Mouse (Mus musculus): ENCODE data around the gene Abcc6. TPM values are rescaled to one million over a fixed set of nuclear protein-coding genes. Genes with fewer than 3 reads are reported as not detected.

Gene Abcc6
- polyA plus RNA-seq, 1 experiment from 2014 or later: 0.23 TPM

GRCm38 (mm10) chr7:46019594-46019993 is 10.5 kb downstream of the Abcc6 start:
- Histone ChIP-seq H3K9ac (0 out of 2 replicates have a peak overlapping the region, but pooled peaks have one; percentile 56), H3K27me3 (no peaks in the 10 kb centered on the region), H3K9me3 (no peaks in the 10 kb centered on the region), H3K4me1 (replicated peaks) (0 out of 2 replicates have a peak, but pooled peaks cover 6% of the 10 kb centered on the region), H3K4me2 (no peak overlapping the region), H3K27ac (no peak overlapping the region), H3K36me3 (no peaks in the 10 kb centered on the region), H3K4me3 (no peak overlapping the region)
- WGBS: 84% methylated on average over 3 of the region's 3 CpGs
- no peak for ATAC-seq (ENCODE audit: low FRiP score)

- ATAC-seq (ENCODE audit: low FRiP score): peak; percentile 60
- WGBS: 17% methylated on average over 9 of the region's 9 CpGs
- Histone ChIP-seq H3K4me3 (no peak overlapping the region), H3K27ac (peak overlapping the region; percentile 60; the same call in 1 of the 2 replicates), H3K4me1 (replicated peaks) (peaks cover 11% of the 10 kb centered on the region), H3K27me3 (peaks cover 2% of the 10 kb centered on the region; the same call in 1 of the 2 replicates), H3K4me2 (no peak overlapping the region), H3K9ac (peak overlapping the region; percentile 53), H3K36me3 (no peaks in the 10 kb centered on the region), H3K9me3 (no peaks in the 10 kb centered on the region)
Observed at GRCm38 (mm10) chr7:46013266-46014010, 16.7 kb downstream of the Abcc6 start.

- ATAC-seq (ENCODE audit: low FRiP score): no peak
Observed at GRCm38 (mm10) chr7:46012121-46012520, 18.0 kb downstream of the Abcc6 start.

GRCm38 (mm10) chr7:46009578-46009977 is 20.5 kb downstream of the Abcc6 start:
- ATAC-seq (ENCODE audit: low FRiP score): peak; percentile 59; the same call in 1 of the 2 replicates
- Histone ChIP-seq H3K4me2 (no peak overlapping the region), H3K4me3 (no peak overlapping the region), H3K27me3 (peaks cover 8% of the 10 kb centered on the region; the same call in 1 of the 2 replicates), H3K4me1 (replicated peaks) (peaks cover 10% of the 10 kb centered on the region), H3K9me3 (no peaks in the 10 kb centered on the region), H3K27ac (no peak overlapping the region), H3K36me3 (no peaks in the 10 kb centered on the region), H3K9ac (no peak overlapping the region)
- 18% methylated on average over 5 of the region's 5 CpGs for WGBS

More at GRCm38 (mm10) chr7:46012121-46012520, 18.0 kb downstream of the Abcc6 start:
- Histone ChIP-seq H3K27ac (0 out of 2 replicates have a peak overlapping the region, but pooled peaks have one; percentile 30), H3K36me3 (no peaks in the 10 kb centered on the region), H3K4me3 (no peak overlapping the region), H3K27me3 (peaks cover 8% of the 10 kb centered on the region; the same call in 1 of the 2 replicates), H3K9me3 (no peaks in the 10 kb centered on the region), H3K9ac (no peak overlapping the region), H3K4me1 (replicated peaks) (peaks cover 10% of the 10 kb centered on the region), H3K4me2 (no peak overlapping the region)

DNA sequence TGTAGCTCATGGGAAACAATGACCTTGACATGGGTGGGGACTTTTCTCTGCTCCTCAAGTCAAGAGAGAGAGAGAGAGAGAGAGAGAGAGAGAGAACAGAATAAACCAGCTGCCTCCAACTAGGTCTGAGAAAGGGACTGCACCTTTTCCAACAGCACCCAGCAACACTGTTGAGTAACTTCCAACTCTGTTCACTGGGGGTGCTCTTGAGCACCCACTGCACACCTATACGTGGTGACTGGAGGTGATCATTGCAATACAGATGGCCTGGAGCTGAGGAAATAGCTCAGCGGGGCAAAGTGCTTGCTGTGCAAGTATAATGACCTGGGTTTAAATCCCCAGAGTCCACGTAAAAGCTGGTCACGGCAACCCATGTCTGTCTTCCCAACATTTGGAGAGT is 27.4 kb downstream of the Abcc6 start:
- H3K27ac ChIP-seq: no peak overlapping the region
- no peaks in the 10 kb centered on the region for H3K4me1 ChIP-seq (replicated peaks)
- H3K9ac ChIP-seq: no peak overlapping the region
- H3K9me3 ChIP-seq: no peaks in the 10 kb centered on the region
- no peaks in the 10 kb centered on the region for H3K36me3 ChIP-seq
- no peak overlapping the region for H3K4me3 ChIP-seq
- H3K4me2 ChIP-seq: no peak overlapping the region
- no peaks in the 10 kb centered on the region for H3K27me3 ChIP-seq
- ATAC-seq (ENCODE audit: low FRiP score): no peak
- 57% methylated on average over 4 of the region's 4 CpGs for WGBS

- no peaks in the 10 kb centered on the region for H3K4me1 ChIP-seq (replicated peaks)
- H3K4me3 ChIP-seq: no peak overlapping the region
- H3K27me3 ChIP-seq: no peaks in the 10 kb centered on the region
- no peak overlapping the region for H3K4me2 ChIP-seq
- 86% methylated on average over 4 of the region's 4 CpGs for WGBS
- no peaks in the 10 kb centered on the region for H3K9me3 ChIP-seq
- H3K27ac ChIP-seq: no peak overlapping the region
- H3K9ac ChIP-seq: no peak overlapping the region
- no peaks in the 10 kb centered on the region for H3K36me3 ChIP-seq
- no peak for ATAC-seq (ENCODE audit: low FRiP score)
Observed at GRCm38 (mm10) chr7:46000577-46000976, 29.5 kb downstream of the Abcc6 start.

GRCm38 (mm10) chr7:45992470-45992869 is 37.6 kb downstream of the Abcc6 start:
- H3K4me3 ChIP-seq: no peak overlapping the region
- 87% methylated on average over 8 of the region's 8 CpGs for WGBS
- H3K36me3 ChIP-seq: no peaks in the 10 kb centered on the region
- peaks cover 4% of the 10 kb centered on the region; the same call in 1 of the 2 replicates for H3K27me3 ChIP-seq
- no peak for ATAC-seq (ENCODE audit: low FRiP score)
- H3K4me1 ChIP-seq (replicated peaks): no peaks in the 10 kb centered on the region
- H3K4me2 ChIP-seq: no peak overlapping the region
- H3K9me3 ChIP-seq: no peaks in the 10 kb centered on the region
- H3K9ac ChIP-seq: no peak overlapping the region
- H3K27ac ChIP-seq: no peak overlapping the region

GRCm38 (mm10) chr7:45988344-45988743 is 41.8 kb downstream of the Abcc6 start:
- no peak for ATAC-seq (ENCODE audit: low FRiP score)
- Histone ChIP-seq H3K4me2 (no peak overlapping the region), H3K9ac (no peak overlapping the region), H3K9me3 (no peaks in the 10 kb centered on the region), H3K27ac (no peak overlapping the region), H3K4me3 (no peak overlapping the region), H3K4me1 (replicated peaks) (no peaks in the 10 kb centered on the region), H3K36me3 (no peaks in the 10 kb centered on the region), H3K27me3 (peaks cover 4% of the 10 kb centered on the region; the same call in 1 of the 2 replicates)
- 92% methylated on average over 1 of the region's 1 CpGs for WGBS

GRCm38 (mm10) chr7:45986893-45987292 is 43.2 kb downstream of the Abcc6 start:
- Histone ChIP-seq H3K4me3 (no peak overlapping the region), H3K27ac (no peak overlapping the region), H3K4me2 (no peak overlapping the region), H3K9me3 (no peaks in the 10 kb centered on the region), H3K9ac (no peak overlapping the region), H3K27me3 (peaks cover 4% of the 10 kb centered on the region; the same call in 1 of the 2 replicates), H3K4me1 (replicated peaks) (no peaks in the 10 kb centered on the region), H3K36me3 (no peaks in the 10 kb centered on the region)
- WGBS: 65% methylated on average over 6 of the region's 6 CpGs
- no peak for ATAC-seq (ENCODE audit: low FRiP score)

DNA sequence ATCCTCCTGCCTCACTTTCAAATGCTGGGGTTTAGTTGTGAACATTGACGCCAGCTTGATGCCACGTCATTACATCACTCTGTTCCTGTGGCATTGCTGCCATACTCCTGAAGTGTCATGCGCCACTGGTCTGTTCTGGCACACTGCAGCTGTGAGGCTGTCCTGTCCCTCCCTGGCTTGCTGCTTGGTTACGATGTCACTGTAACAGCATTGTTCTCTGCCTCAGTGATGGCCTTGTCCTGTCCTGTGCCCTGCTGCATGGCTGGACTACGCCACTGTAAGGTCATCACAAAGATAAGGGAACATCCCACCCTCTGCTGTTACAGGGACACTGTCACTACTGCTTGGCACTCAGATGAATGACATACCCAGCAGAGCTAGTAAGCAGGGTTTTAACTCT is 48.5 kb downstream of the Abcc6 start:
- no peak for ATAC-seq (ENCODE audit: low FRiP score)
- Histone ChIP-seq H3K36me3 (no peaks in the 10 kb centered on the region), H3K4me2 (no peak overlapping the region), H3K27ac (no peak overlapping the region), H3K9ac (no peak overlapping the region), H3K4me1 (replicated peaks) (no peaks in the 10 kb centered on the region), H3K4me3 (no peak overlapping the region), H3K9me3 (no peaks in the 10 kb centered on the region), H3K27me3 (no peaks in the 10 kb centered on the region)
- WGBS: 87% methylated on average over 5 of the region's 5 CpGs

- no peak for ATAC-seq (ENCODE audit: low FRiP score)
Observed at GRCm38 (mm10) chr7:45974512-45974911, 55.6 kb downstream of the Abcc6 start.

DNA sequence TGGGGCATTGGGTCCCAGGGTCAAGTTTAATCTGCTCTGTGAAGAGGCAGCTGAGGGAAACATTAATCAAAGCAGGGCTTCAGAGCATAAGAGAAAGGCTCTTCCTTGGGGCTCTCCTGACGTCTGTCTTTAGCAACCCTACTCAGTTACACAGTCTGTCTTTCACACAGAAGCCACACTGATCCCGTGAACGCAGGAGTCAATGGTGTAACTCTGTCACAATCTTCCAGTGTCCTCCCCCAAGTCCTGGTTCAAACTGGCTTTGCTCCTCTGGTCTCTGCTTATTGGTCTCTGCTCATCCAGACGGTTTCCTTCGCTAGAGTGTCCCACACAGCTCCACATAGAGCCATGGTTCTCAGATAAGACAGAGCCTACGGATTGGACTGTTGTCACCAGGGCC is 56.0 kb downstream of the Abcc6 start:
- Histone ChIP-seq H3K4me3 (no peak overlapping the region), H3K27ac (no peak overlapping the region), H3K9me3 (no peaks in the 10 kb centered on the region), H3K27me3 (peaks cover 5% of the 10 kb centered on the region; the same call in 1 of the 2 replicates), H3K4me1 (replicated peaks) (no peaks in the 10 kb centered on the region), H3K36me3 (no peaks in the 10 kb centered on the region), H3K4me2 (no peak overlapping the region), H3K9ac (no peak overlapping the region)
- no peak for ATAC-seq (ENCODE audit: low FRiP score)
- 69% methylated on average over 6 of the region's 6 CpGs for WGBS

More at GRCm38 (mm10) chr7:45974512-45974911, 55.6 kb downstream of the Abcc6 start:
- no peak overlapping the region for H3K27ac ChIP-seq
- WGBS: 79% methylated on average over 6 of the region's 6 CpGs
- H3K4me2 ChIP-seq: no peak overlapping the region
- H3K4me3 ChIP-seq: no peak overlapping the region
- H3K9ac ChIP-seq: no peak overlapping the region
- peaks cover 5% of the 10 kb centered on the region; the same call in 1 of the 2 replicates for H3K27me3 ChIP-seq
- no peaks in the 10 kb centered on the region for H3K9me3 ChIP-seq
- H3K4me1 ChIP-seq (replicated peaks): no peaks in the 10 kb centered on the region
- no peaks in the 10 kb centered on the region for H3K36me3 ChIP-seq

DNA sequence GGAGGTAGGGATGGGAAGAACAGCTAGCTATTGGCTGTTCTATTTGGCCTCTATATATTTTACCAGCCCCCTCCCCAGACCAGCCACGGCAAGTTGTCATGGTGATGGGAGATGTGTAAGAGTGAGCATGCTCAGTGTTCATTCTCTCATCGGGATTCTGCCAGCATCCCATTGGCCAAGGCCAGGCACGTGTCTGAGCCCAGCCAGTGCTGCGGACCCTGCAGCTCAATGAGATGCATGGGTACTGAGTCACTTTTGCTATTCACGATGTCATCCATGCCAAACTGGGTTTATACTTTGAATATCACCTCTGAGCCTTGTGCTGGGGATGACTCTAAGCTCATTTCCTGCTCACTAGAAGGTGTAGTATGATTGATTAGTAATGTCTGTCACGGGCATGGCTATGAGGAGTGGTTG is 56.8 kb downstream of the Abcc6 start:
- WGBS: 74% methylated on average over 6 of the region's 6 CpGs
- Histone ChIP-seq H3K27ac (peak overlapping the region; percentile 63; the same call in 1 of the 2 replicates), H3K4me1 (replicated peaks) (no peaks in the 10 kb centered on the region), H3K27me3 (peaks cover 5% of the 10 kb centered on the region; the same call in 1 of the 2 replicates), H3K9ac (no peak overlapping the region), H3K4me3 (no peak overlapping the region), H3K4me2 (no peak overlapping the region), H3K9me3 (no peaks in the 10 kb centered on the region), H3K36me3 (no peaks in the 10 kb centered on the region)
- peak; percentile 84 for ATAC-seq (ENCODE audit: low FRiP score)

All from hindbrain, embryonic 13.5 days (tissue).